Mouse (Mus musculus) hindbrain, embryonic 14.5 days (tissue): ENCODE results near the gene Traf3ip3. TPM values are rescaled to one million over a fixed set of nuclear protein-coding genes. Genes with fewer than 3 reads are reported as not detected.

Source experiments
- ATAC-seq: fragments of 200-750 bp; cut with Nextera tagmentation; 2 replicates; pipeline ENCODE4 v1.8.0; 2017; ENCODE audit warnings: moderate number of reproducible peaks, mild to moderate bottlenecking, moderate TSS enrichment, moderate library complexity; ENCODE audit not compliant: low FRiP score
- DNase-seq: peaks from one replicate; pipeline ENCODE4 v3.0.0-alpha.2; 2015; ENCODE audit warnings: low spot score
- H3K27ac ChIP-seq: fragments of 300-500 bp; sonication (generic); 2 replicates; pipeline ENCODE4 v1.5.1; 2014; ENCODE audit warnings: mild to moderate bottlenecking, moderate library complexity
- H3K27me3 ChIP-seq: fragments of 300-500 bp; sonication (generic); 2 replicates; pipeline ENCODE4 v1.6.1; 2014; ENCODE audit warnings: mild to moderate bottlenecking, low read length, mixed read lengths; ENCODE audit not compliant: control insufficient read depth, insufficient read depth
- H3K36me3 ChIP-seq: fragments of 300-500 bp; sonication (generic); replicated peaks from 2 replicates; pipeline ENCODE4 v1.6.1; 2014; ENCODE audit not compliant: control insufficient read depth, insufficient read depth
- H3K4me1 ChIP-seq: fragments of 300-500 bp; sonication (generic); replicated peaks from 2 replicates; pipeline ENCODE4 v1.6.1; 2014; ENCODE audit warnings: antibody characterized with exemption, low read length, mixed read lengths; ENCODE audit not compliant: control insufficient read depth, insufficient read depth
- H3K4me2 ChIP-seq: fragments of 300-500 bp; sonication (generic); replicated peaks from 2 replicates; pipeline ENCODE4 v1.6.1; 2014; ENCODE audit warnings: mild to moderate bottlenecking, moderate library complexity
- H3K4me3 ChIP-seq: fragments of 300-500 bp; sonication (generic); replicated peaks from 2 replicates; pipeline ENCODE4 v1.5.1; 2014; ENCODE audit warnings: mild to moderate bottlenecking, low read length
- H3K9ac ChIP-seq: fragments of 300-500 bp; sonication (generic); 2 replicates; pipeline ENCODE4 v1.6.1; 2014
- H3K9me3 ChIP-seq: fragments of 300-500 bp; sonication (generic); 2 replicates; pipeline ENCODE4 v1.6.1; 2016; ENCODE audit warnings: low read length; ENCODE audit not compliant: control insufficient read depth
- WGBS: fragments of 180-500 bp; shearing (Covaris S2); extraction: QIAGEN DNeasy Blood & Tissue Kit; methylation state at CpG from one replicate; pipeline ENCODE4 v1.1.7; 2014; 5-methylcytosine and 5-hydroxymethylcytosine counted together
- polyA plus RNA-seq: library from polyadenylated mRNA; unstranded; fragments of >200 nt; fragmentation: Nextera tagmentation; extraction: Ambion mirVana; gene quantifications from 2 replicates; pipeline ENCODE4 v1.2.1, GENCODE M21; 2014

Gene Traf3ip3
- polyA plus RNA-seq, 1 experiment from 2014 or later = 2.1 TPM

GRCm38 (mm10) chr1:193172991-193173809, 28.3 kb downstream of the Traf3ip3 start:
- Histone ChIP-seq H3K4me1 (peaks cover 20% of the 10 kb centered on the region), H3K36me3 (no peaks in the 10 kb centered on the region), H3K4me2 (peak overlapping the region; percentile 93), H3K9me3 (no peaks in the 10 kb centered on the region), H3K27me3 (no peaks in the 10 kb centered on the region), H3K9ac (peak overlapping the region; percentile 92), H3K27ac (peak overlapping the region; percentile 91), H3K4me3 (peak overlapping the region; percentile 89)
- peak; percentile 99 for ATAC-seq
- 1% methylated on average over 48 of the region's 48 CpGs for WGBS
- DNase-seq = peak; percentile 99

GRCm38 (mm10) chr1:193169856-193170255, 31.6 kb downstream of the Traf3ip3 start:
- no peaks in the 10 kb centered on the region for H3K27me3 ChIP-seq
- H3K4me1 ChIP-seq = peaks cover 20% of the 10 kb centered on the region
- 77% methylated on average over 2 of the region's 2 CpGs for WGBS
- H3K9me3 ChIP-seq = no peaks in the 10 kb centered on the region
- no peak overlapping the region for H3K4me2 ChIP-seq
- H3K36me3 ChIP-seq = no peaks in the 10 kb centered on the region
- H3K9ac ChIP-seq = no peak overlapping the region
- H3K27ac ChIP-seq = no peak overlapping the region
- peak; percentile 55 for DNase-seq
- no peak overlapping the region for H3K4me3 ChIP-seq
- ATAC-seq = no peak

GRCm38 (mm10) chr1:193169228-193169627, 32.3 kb downstream of the Traf3ip3 start:
- WGBS = 86% methylated on average over 7 of the region's 7 CpGs
- Histone ChIP-seq H3K4me2 (no peak overlapping the region), H3K9ac (no peak overlapping the region), H3K4me1 (peaks cover 17% of the 10 kb centered on the region), H3K9me3 (no peaks in the 10 kb centered on the region), H3K27me3 (no peaks in the 10 kb centered on the region), H3K27ac (no peak overlapping the region), H3K4me3 (no peak overlapping the region), H3K36me3 (no peaks in the 10 kb centered on the region)
- no peak for DNase-seq
- no peak for ATAC-seq

- H3K9ac ChIP-seq = no peak within 1 kb of the TSS
- WGBS = 94% methylated on average over 3 of the region's 3 CpGs
- ATAC-seq = no peak
These were observed 33.8 kb downstream of the Traf3ip3 start, which contains the start of gene A130010J15Rik for GRCm38 (mm10) chr1:193167746-193168145. Gene A130010J15Rik (plus strand): TSS chr1:193168046.

GRCm38 (mm10) chr1:193160317-193161032, 41.0 kb downstream of the Traf3ip3 start:
- WGBS = 13% methylated on average over 18 of the region's 18 CpGs
- no peaks in the 10 kb centered on the region for H3K36me3 ChIP-seq
- DNase-seq (no peak), ATAC-seq (no peak)
- no peak overlapping the region for H3K9ac ChIP-seq
- H3K4me3 ChIP-seq = no peak overlapping the region
- no peaks in the 10 kb centered on the region for H3K4me1 ChIP-seq
- no peak overlapping the region for H3K27ac ChIP-seq
- H3K9me3 ChIP-seq = no peaks in the 10 kb centered on the region
- H3K4me2 ChIP-seq = peak overlapping the region; percentile 31; the same call in 1 of the 2 replicates
- 0 out of 2 replicates have a peak, but pooled peaks cover under 1% of the 10 kb centered on the region for H3K27me3 ChIP-seq

More at GRCm38 (mm10) chr1:193167746-193168145, 33.8 kb downstream of the Traf3ip3 start, which contains the start of gene A130010J15Rik:
- Histone ChIP-seq H3K27me3 (no peaks in the 10 kb centered on the region), H3K4me1 (peaks cover 11% of the 10 kb centered on the region), H3K27ac (no peak within 1 kb of the TSS), H3K36me3 (no peaks in the 10 kb centered on the region), H3K4me3 (no peak within 1 kb of the TSS), H3K4me2 (no peak within 1 kb of the TSS), H3K9me3 (no peaks in the 10 kb centered on the region)
- no peak for DNase-seq

GRCm38 (mm10) chr1:193159613-193160012, 41.9 kb downstream of the Traf3ip3 start:
- DNase-seq (no peak), ATAC-seq (no peak)

GRCm38 (mm10) chr1:193159163-193159562, 42.3 kb downstream of the Traf3ip3 start:
- Histone ChIP-seq H3K4me1 (no peaks in the 10 kb centered on the region), H3K4me2 (no peak overlapping the region), H3K27me3 (peaks cover 13% of the 10 kb centered on the region), H3K36me3 (no peaks in the 10 kb centered on the region), H3K9ac (no peak overlapping the region), H3K27ac (no peak overlapping the region), H3K9me3 (no peaks in the 10 kb centered on the region), H3K4me3 (no peak overlapping the region)
- ATAC-seq (no peak), DNase-seq (no peak)
- 70% methylated on average over 3 of the region's 3 CpGs for WGBS

More at GRCm38 (mm10) chr1:193159613-193160012, 41.9 kb downstream of the Traf3ip3 start:
- Histone ChIP-seq H3K9me3 (no peaks in the 10 kb centered on the region), H3K9ac (no peak overlapping the region), H3K27ac (no peak overlapping the region), H3K4me2 (no peak overlapping the region), H3K36me3 (no peaks in the 10 kb centered on the region), H3K27me3 (peaks cover 8% of the 10 kb centered on the region), H3K4me1 (no peaks in the 10 kb centered on the region), H3K4me3 (no peak overlapping the region)
- 63% methylated on average over 1 of the region's 1 CpGs for WGBS

- no peak overlapping the region for H3K4me3 ChIP-seq
- ATAC-seq (no peak), DNase-seq (no peak)
- no peak overlapping the region for H3K9ac ChIP-seq
- no peaks in the 10 kb centered on the region for H3K9me3 ChIP-seq
- no peak overlapping the region for H3K4me2 ChIP-seq
- no peaks in the 10 kb centered on the region for H3K4me1 ChIP-seq
- H3K27ac ChIP-seq = no peak overlapping the region
- 77% methylated on average over 8 of the region's 8 CpGs for WGBS
- peaks cover 34% of the 10 kb centered on the region for H3K27me3 ChIP-seq
- no peaks in the 10 kb centered on the region for H3K36me3 ChIP-seq
These were observed 44.4 kb downstream of the Traf3ip3 start for GRCm38 (mm10) chr1:193157111-193157492.
